Mouse (Mus musculus) cortical plate, adult 2 months (tissue): ENCODE results near the gene Esr1.
"Not testable (repeated sequence)": the region's sequence is repeated elsewhere in the genome, so short reads cannot be mapped to it uniquely, and the experiment has no call there.

ENCODE experiments used
- CTCF ChIP-seq: fragments of 200-500 bp; IDR thresholded peaks from 2 replicates; pipeline ENCODE4 v1.5.1; 2011; ENCODE audit warnings: mild to moderate bottlenecking, control low read depth, low read length; ENCODE audit not compliant: insufficient read depth; ENCODE audit errors: extremely low read depth
- POLR2A ChIP-seq: fragments of 200-500 bp; IDR thresholded peaks from 2 replicates; pipeline ENCODE4 v1.6.1; 2011; ENCODE audit warnings: mild to moderate bottlenecking, low read length, control low read depth; ENCODE audit not compliant: insufficient read depth; ENCODE audit errors: extremely low read depth

DNA sequence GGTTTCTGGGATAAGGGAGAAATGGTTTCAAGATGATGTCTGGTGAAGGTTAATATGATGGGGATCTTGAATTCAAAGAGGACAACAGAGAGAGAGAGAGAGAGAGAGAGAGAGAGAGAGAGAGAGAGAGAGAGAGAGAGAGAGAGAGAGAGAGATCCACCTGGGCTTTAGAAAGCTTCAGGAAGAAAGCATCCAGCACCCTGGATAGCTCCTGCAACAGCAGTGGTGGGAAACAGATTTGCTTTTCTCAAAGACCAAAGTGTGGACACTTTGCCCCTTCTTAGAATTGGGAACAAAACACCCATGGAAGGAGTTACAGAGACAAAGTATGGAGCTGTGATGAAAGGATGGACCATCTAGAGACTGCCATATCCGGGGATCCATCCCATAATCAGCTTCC is 139.7 kb downstream of the Esr1 start:
- TF ChIP-seq POLR2A, CTCF: not testable (repeated sequence)
